ENCODE assay signal across 13 mouse cellular contexts in genomic region chr2:165745306-165746098, GRCm38 (mm10).
DNase-seq lines count a peak whose midpoint lies in the region; ATAC-seq and TF ChIP-seq lines count a peak whose summit lies in the region.
"Had no signal": no experiment of that assay in that cellular context is flagged by ENCODE, and none has a peak within 500 bp of the region (broad histone marks: within the 10 kb centered on the region; RNA-seq: fewer than 3 reads in every experiment).

No protein-coding gene starts in this region.

- peaks cover 6% of the 10 kb centered on the region; the same call in 1 of the 2 replicates for H3K4me1 ChIP-seq in hindbrain, postnatal 0 days (ENCODE audit: insufficient read depth, low read length)

- 53% methylated on average over 17 of the region's 18 CpGs for WGBS in hindbrain, postnatal 0 days

- no peak for ATAC-seq in hindbrain, postnatal 0 days
- ATAC-seq in CD4-positive, CD25-positive, alpha-beta regulatory T cell, adult 4 months = no peak
- ATAC-seq: intestine, postnatal 0 days had no signal

- no peaks in the 10 kb centered on the region for H3K27me3 ChIP-seq in hindbrain, postnatal 0 days (ENCODE audit: insufficient read depth, low read length)

- H3K4me3 ChIP-seq in hindbrain, postnatal 0 days (ENCODE audit: low read length) = no peak overlapping the region
- H3K4me3 ChIP-seq: heart, embryonic 15.5 days had no signal

- no peak overlapping the region for H3K27ac ChIP-seq in hindbrain, postnatal 0 days
- H3K27ac ChIP-seq: heart, embryonic 15.5 days had no signal

- H3K36me3 ChIP-seq in hindbrain, postnatal 0 days (ENCODE audit: insufficient read depth, low read length) = no peaks in the 10 kb centered on the region
- H3K36me3 ChIP-seq: heart, embryonic 15.5 days had no signal

- no peak overlapping the region for H3K4me2 ChIP-seq in hindbrain, postnatal 0 days (ENCODE audit: low read depth, low read length)
- H3K4me2 ChIP-seq: heart, embryonic 15.5 days had no signal

- no peak overlapping the region for H3K9ac ChIP-seq in hindbrain, postnatal 0 days (replicated peaks; ENCODE audit: low read length)
- H3K9ac ChIP-seq: heart, embryonic 15.5 days had no signal

- no peak for TF ChIP-seq CTCF in hindbrain, postnatal 0 days (IDR thresholded peaks at IDR 0.05; ENCODE audit: low read depth)

- no peaks in the 10 kb centered on the region for H3K9me3 ChIP-seq in hindbrain, postnatal 0 days (ENCODE audit: low read length)
- H3K9me3 ChIP-seq: heart, embryonic 15.5 days had no signal

- peak; percentile 13 to 20 for DNase-seq in frontal cortex, postnatal 36 days (ENCODE audit: low spot score in 2 of 2)
- no peak for DNase-seq in frontal cortex, postnatal 14 days (ENCODE audit: low spot score in 2 of 2)
- DNase-seq in right cerebral cortex, postnatal 4 days = peak; percentile 31
- no peak for DNase-seq in right cerebral cortex, adult 18-20 months
- peak; percentile 43 for DNase-seq in hindbrain, postnatal 0 days (ENCODE audit: low spot score)
- no peak for DNase-seq in urinary bladder, postnatal 10 days (ENCODE audit: low spot score)
- DNase-seq in embryo, embryonic 9.5 days (ENCODE audit: extremely low spot score) = no peak
- DNase-seq: cerebellum, adult 11 months; gastrocnemius, postnatal 25 days; lung, adult 18-20 months had no signal

Comparison
In these comparisons a context has a peak if more than half of its experiments do, and no peak if none do; other contexts are left out.
1. DNase-seq: peak in frontal cortex, postnatal 36 days (2 of 2), right cerebral cortex, postnatal 4 days (single experiment) and hindbrain, postnatal 0 days (single experiment); none in frontal cortex, postnatal 14 days (0 of 2), right cerebral cortex, adult 18-20 months (single experiment), urinary bladder, postnatal 10 days (single experiment) and embryo, embryonic 9.5 days (single experiment).